Mouse (Mus musculus): ENCODE measurements around the gene Zdhhc9.
"Not testable (repeated sequence)": the region's sequence is repeated elsewhere in the genome, so short reads cannot be mapped to it uniquely, and the experiment has no call there.

Zdhhc9 gene

GRCm38 (mm10) chrX:48208519-48209185 is at the start of gene Zdhhc9:
TSS of gene Zdhhc9 (minus strand) at chrX:48208878.
- DNase-seq (ENCODE audit: low spot score), result peak; percentile 71

DNA sequence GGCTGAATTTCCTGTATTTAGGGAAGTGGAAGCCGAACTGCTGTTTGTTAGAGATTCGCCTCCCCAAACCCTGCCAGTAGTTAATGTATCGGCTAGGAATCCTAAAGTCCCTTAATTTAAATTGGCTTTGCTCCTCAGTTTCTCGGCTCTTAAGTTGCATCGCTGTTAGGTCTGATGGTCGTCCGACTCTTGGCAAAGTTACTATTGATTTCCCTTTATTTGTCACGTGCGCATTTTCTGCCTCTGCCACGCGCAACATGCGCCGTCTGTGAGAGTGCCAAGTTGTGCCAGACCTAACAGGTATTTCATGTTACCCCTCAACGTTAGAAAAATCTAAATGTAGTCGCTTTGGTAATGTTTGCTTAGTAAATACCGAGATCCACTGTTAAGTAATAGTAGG is 48.3 kb upstream of the Zdhhc9 start:
- DNase-seq (ENCODE audit: low spot score), result no peak

DNA sequence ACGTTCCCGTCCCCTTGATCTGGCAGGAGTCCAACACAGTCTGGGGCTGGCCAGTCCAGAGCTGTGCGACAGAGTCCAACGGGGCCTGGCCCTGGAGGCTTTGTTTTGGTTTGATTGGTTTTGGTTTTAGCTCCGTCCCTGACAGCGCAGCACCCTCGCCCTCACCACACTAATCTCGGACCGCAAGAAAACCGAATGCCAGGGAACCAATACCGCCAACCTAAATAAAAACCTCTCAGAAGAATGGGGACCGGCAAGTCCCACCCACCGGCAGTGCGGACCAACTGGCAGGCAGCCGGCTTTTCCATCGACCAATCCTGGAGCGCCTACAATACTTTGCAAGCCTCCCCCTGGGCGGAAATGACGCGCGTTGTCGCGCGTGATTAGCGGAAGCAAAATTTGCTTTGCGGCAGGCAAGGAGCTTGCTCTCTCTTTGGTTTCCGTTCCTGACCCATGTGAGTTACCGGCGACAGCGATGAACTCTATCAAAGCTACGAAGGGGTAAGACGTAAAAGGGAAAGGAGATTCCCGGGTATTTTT is 47.9 kb upstream of the Zdhhc9 start, which contains the start of gene Utp14a:
TSS of gene Utp14a (plus strand) at position 395 of the 540 bp plus-strand sequence.
- DNase-seq (ENCODE audit: low spot score), result peak; percentile 87

DNA sequence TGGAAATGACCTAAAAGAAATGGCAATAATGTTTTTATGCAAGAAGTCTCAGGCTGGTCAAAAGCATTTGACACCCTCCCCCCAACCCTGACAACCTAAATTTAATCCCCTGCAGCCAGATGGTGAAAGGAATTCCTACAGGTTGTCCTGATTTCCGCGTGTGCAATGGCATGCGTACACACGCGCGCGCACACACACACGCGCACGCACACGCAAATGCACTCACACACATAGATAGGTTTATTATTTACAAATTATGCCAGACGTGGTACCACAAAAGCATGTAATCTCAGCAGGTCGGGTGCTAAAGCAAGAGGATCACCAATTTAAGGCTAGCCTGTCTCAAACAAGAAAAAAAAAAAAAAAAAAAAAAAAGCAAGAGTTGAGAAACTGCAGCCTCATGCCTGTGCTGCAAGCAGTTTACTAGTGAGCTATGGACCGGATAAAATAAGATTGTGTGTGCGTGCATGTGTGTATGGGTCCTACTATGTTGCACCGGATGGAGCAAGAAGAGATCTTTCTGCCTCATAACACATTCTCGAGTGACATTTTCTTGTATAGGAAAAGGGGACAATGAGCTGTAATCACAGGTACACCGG is 47.3 kb upstream of the Zdhhc9 start:
- peak; percentile 2 for DNase-seq (ENCODE audit: low spot score)

GRCm38 (mm10) chrX:48234417-48234816 is 25.7 kb upstream of the Zdhhc9 start:
- no peak for DNase-seq (ENCODE audit: low spot score)

DNA sequence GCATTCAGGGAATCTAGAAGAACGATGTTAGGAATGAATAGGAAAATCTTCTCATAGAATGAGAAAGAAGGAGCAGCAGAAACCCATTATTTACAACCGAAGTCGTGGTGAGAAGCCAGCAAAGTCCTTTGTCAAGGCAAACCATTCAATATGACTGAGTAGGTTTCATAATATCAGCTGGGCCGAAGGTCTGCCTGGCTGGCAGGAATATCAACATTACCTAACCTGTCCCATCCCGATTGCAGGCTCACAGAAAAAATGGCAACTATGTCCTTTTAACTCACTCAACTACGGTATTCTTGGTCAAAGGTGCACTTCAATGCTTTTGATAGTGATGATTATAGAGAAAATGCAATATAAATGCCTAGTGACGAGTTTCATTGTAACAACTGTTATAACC is 17.5 kb upstream of the Zdhhc9 start:
- no peak for DNase-seq (ENCODE audit: low spot score)

DNA sequence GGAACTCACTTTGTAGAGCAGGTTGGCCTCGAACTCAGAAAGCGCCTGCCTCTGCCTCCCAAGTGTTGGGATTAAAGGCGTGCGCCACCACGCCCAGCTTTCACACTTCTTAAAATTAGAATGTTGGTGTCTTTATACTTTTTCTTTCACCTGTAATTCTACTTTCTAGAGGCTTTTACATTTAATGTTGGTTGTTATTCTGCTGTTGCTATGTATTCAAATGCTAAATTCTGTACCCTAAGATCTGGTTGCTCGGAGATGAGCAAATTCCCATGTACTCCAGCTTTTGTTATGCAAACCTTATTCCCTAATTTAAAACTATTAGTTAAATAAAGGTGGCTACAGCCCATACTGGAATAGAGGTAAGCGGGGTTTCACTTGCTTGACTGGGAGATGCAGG is 14.0 kb upstream of the Zdhhc9 start:
- no peak for DNase-seq (ENCODE audit: low spot score)

DNA sequence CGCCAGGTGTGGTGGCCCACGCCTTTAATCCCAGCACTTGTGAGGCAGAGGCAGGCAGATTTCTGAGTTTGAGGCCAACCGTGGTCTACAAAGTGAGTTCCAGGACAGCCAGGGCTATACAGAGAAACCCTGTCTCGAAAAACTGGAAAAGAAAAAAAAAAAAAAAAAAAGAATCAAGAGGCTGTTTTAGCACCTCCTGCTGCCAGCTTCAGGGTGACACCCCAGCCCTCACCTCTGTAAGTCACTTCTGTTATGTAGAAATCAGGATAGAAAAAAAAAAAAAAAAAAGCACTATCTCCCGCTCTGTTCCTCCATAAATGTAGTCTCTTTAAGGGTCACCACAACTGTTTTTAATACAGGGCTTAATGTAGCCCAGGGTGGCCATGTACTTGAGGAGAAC is 10.8 kb upstream of the Zdhhc9 start:
- DNase-seq (ENCODE audit: low spot score), result no peak

GRCm38 (mm10) chrX:48209746-48210145 is 1.1 kb upstream of the Zdhhc9 start:
- not testable (repeated sequence) for DNase-seq (ENCODE audit: low spot score)

- DNase-seq (ENCODE audit: low spot score), result no peak
These were observed 754 bp downstream of the Zdhhc9 start for GRCm38 (mm10) chrX:48207761-48208487.

DNA sequence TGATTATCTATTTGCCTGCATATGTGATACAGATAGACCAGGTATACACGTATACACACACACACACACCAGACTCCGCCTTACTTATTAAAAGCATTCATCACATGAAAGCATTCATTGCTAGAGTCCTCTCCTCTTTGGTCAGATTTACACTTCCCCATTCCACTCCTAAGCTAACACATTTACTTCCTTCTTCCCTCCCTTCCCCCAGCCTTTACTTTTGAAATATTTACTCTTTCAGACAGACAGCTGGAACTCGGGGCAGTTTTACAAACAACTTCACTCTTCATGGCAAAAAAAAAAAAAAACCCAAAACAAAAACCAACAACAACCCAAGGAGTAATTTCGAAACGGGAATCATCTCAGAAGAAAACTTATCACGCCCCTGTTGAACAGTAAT is 4.2 kb downstream of the Zdhhc9 start:
- DNase-seq (ENCODE audit: low spot score), result no peak

- DNase-seq (ENCODE audit: low spot score), result no peak
These were observed 4.9 kb downstream of the Zdhhc9 start for GRCm38 (mm10) chrX:48203763-48204162.

GRCm38 (mm10) chrX:48202995-48203394 is 5.7 kb downstream of the Zdhhc9 start:
- no peak for DNase-seq (ENCODE audit: low spot score)

DNA sequence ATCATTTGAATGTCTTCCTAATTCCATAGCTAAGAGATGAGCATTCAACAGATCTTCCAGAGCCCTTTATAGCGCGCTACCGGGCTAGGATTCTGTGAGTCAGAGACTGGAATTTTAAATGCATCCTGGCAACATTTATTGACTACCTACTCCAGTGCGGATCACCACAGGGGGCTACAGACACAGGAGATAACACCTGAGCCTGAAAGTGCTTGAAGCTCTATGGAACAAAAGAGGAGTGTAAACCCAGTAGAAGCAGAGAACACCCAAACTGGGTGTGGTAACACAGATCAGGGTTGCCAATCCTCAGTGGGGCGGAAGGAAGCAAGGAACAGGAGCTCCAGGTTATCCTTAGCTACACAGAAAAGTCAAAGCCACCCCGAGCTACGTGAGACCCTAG is 6.2 kb downstream of the Zdhhc9 start:
- no peak for DNase-seq (ENCODE audit: low spot score)

DNA sequence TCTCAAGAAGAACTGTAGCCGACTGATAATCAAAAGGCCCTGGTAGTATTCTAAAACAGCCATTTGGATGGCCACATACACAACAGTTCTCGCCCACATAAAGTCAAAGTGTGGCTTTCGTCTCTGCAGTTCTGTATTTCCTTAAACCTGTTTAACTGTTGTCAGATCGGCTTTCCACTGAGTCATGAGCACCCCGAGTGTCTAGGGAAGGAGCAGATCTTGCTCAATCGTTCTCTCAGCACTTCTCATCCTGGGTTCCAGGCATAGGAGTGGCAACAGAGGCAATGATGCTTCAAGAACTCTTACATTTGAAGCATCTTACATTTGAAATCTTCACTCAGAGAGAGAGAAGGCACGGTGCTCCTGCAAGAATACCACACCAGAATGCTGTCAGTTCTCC is 6.7 kb downstream of the Zdhhc9 start:
- no peak for DNase-seq (ENCODE audit: low spot score)

DNA sequence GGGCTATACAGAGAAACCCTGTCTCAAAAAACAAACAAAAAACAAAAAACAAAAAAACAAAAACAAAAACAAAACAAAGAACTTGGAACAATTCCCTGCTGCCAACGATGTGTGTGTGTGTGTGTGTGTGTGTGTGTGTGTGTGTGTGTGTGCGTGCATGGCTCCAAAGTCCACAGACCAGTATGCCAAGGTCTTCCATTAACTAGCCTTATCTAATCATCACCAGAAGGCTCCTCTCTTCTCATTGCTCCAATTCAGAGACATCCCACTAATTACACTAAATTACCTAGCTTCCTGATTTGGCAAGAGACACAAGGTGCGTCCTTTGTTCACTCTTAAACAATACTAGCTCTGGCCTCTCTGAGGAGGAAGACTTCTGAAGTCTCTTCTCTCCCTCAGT is 8.0 kb downstream of the Zdhhc9 start:
- no peak for DNase-seq (ENCODE audit: low spot score)

DNA sequence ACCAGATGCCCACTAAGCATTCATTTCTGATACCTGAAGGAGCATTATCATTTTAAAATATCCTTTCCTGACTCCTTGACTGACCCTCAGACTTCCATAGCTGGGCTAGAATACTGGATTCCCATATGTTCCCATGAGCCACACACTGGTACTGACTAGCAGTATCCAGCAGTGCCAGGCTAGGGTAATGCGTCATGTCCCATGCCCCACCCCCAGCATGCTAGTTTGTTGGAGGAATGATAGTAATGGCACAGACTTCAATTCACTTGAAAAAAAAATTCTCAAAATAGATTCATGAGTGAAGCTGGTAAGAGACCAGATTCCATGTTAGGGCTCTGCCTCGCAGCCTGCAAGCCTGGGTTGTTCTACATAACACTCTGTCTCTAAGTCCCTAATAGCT is 9.7 kb downstream of the Zdhhc9 start:
- no peak for DNase-seq (ENCODE audit: low spot score)

GRCm38 (mm10) chrX:48197856-48198255 is 10.8 kb downstream of the Zdhhc9 start:
- DNase-seq (ENCODE audit: low spot score), result no peak

GRCm38 (mm10) chrX:48193235-48194152 is 15.2 kb downstream of the Zdhhc9 start:
- no peak for DNase-seq (ENCODE audit: low spot score)

GRCm38 (mm10) chrX:48191261-48191660 is 17.4 kb downstream of the Zdhhc9 start:
- DNase-seq (ENCODE audit: low spot score), result no peak

GRCm38 (mm10) chrX:48184703-48185102 is 24.0 kb downstream of the Zdhhc9 start:
- no peak for DNase-seq (ENCODE audit: low spot score)

DNA sequence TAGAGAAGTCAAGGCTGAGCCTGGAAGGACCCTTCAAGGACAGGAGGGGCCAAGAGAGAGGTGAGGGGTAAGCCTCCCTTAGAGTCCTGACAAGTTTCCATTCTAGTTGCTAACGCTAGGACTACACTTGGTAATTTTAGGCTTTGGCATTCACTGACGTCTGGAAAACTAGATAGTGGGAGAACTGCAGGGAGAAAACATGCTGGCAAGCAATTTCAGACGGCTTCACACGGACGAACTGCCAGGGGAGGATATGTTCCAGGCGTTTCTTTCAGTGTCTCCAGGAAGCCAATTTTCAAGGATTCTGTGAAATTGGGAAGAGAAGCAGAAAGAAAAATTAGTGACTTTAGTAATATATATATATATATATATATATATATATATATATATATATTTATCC is 26.8 kb downstream of the Zdhhc9 start:
- no peak for DNase-seq (ENCODE audit: low spot score)

All from layer of hippocampus, adult 9-10 months (tissue).